Comparison of ENCODE assay signal across 13 mouse cellular contexts in the genomic region with DNA sequence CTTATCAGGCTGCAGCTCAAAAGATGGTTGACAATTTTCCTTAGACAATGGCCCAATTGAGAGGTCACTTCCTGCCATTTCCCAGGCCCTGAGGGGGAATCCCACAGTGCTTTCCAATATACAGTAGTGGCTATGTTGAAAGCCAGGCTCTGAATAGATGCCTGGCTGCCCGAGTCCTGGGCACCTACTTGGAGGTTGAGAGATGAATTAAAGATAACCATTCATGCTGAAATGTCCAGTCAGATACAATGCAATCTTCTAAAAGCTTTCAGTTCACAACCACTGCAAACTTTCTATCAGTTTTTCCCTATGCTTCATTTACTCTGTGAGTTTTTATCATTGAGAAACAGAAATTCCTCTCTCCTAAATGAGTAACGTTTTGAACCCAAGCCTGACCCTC.
"Had no signal": no experiment of that assay in that cellular context is flagged by ENCODE, and none has a peak within 500 bp of the region (broad histone marks: within the 10 kb centered on the region; RNA-seq: fewer than 3 reads in every experiment).

No protein-coding gene starts in this region.

- H3K4me2 ChIP-seq: limb, embryonic 15.5 days; midbrain, embryonic 12.5 days; stomach, embryonic 15.5 days had no signal

- H3K27ac ChIP-seq: left cerebral cortex, adult 2 months; limb, embryonic 15.5 days; midbrain, embryonic 12.5 days; stomach, embryonic 15.5 days had no signal

- H3K9ac ChIP-seq: limb, embryonic 15.5 days; midbrain, embryonic 12.5 days; stomach, embryonic 15.5 days had no signal

- H3K4me1 ChIP-seq: limb, embryonic 15.5 days; midbrain, embryonic 12.5 days; stomach, embryonic 15.5 days had no signal

- H3K4me3 ChIP-seq: left cerebral cortex, adult 2 months; limb, embryonic 15.5 days; midbrain, embryonic 12.5 days; stomach, embryonic 15.5 days had no signal

- H3K9me3 ChIP-seq: limb, embryonic 15.5 days; midbrain, embryonic 12.5 days; stomach, embryonic 15.5 days had no signal

- DNase-seq: kidney, adult 11 months; kidney, postnatal 10 days; lung, adult 2 months; lung, postnatal 36 days; right cerebral cortex, postnatal 14 days; thymus, adult 2 months; thymus, postnatal 25 days had no signal

- H3K27me3 ChIP-seq: limb, embryonic 15.5 days; midbrain, embryonic 12.5 days; stomach, embryonic 15.5 days had no signal

- H3K36me3 ChIP-seq: limb, embryonic 15.5 days; midbrain, embryonic 12.5 days; stomach, embryonic 15.5 days had no signal

- ATAC-seq: lung, postnatal 0 days; midbrain, embryonic 16.5 days had no signal
